Mouse (Mus musculus) spleen, adult 12 weeks (tissue): Measurements from ENCODE around the gene Ndufb4.
"Not testable (repeated sequence)": the region's sequence is repeated elsewhere in the genome, so short reads cannot be mapped to it uniquely, and the experiment has no call there.

Source experiments
- DNase-seq: peaks from one replicate; pipeline ENCODE4 v3.0.0; 2022; ENCODE audit warnings: low spot score

Gene Ndufb4

DNA sequence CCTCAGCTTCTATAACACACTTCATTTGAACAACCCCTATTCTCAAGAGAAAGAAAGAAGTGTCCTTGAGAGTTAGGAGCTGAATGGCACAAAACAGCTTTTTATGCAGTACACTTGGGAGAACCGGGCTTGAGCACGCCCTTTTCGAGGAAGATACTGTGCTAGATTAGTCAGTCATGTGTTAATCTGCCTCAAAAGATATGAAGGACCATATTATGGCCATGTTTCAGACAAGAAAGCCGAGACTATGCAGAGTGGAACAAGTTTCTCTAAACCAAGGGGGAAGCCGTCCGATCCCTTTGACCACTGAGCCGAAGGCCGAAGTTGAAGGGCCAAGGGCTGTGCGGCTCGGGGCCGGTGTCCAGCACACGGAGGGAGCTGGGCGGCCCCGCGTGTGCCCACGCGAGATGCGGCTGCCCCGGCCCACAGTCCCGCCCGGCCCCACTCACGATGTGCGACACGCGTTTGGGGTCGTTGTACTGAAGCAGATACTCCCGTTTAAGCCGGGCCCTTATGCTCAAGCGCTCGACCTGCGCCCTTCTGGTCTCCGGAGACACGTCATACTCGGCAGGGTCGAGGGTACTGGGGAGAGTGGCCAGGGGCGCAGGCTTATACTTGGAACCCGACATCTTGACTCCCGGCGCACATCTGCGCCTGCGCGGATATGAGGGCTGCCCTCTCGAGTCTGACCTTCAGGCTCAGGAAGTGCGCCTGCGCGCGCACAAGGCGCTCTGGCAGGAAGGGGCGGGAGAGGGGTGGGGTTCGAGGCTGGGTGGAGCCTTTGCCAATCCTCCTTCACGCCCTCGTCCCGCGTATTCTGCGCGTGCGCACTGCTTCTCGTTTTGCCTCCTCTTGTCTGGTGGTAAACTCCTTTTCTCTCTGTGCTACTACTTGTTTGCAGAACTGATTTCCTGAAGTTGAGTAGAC is at the start of gene Ndufb4:
Gene Ndufb4, minus strand, starts transcription at position 723 of the 927 bp plus-strand sequence.
- peak; percentile 86 for DNase-seq

DNA sequence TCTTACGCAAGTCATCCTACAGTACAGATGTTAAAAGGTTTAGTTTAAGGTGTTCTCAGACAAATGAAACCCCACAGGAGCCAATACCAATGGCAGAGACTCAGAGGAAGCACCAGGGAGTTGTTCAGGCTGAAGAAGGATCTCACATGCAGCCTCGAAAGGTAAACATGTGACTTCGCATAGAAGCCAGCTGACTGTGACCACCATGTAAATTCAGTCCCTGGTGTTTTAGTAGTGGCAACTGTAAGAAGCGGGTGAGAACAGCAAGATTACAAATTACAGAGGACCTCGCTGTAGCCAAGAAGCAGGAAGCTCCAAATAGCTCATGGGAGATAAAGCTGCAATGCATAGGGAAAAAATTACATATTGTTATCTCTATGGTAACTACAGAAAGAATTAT is 49.6 kb upstream of the Ndufb4 start:
- no peak for DNase-seq

DNA sequence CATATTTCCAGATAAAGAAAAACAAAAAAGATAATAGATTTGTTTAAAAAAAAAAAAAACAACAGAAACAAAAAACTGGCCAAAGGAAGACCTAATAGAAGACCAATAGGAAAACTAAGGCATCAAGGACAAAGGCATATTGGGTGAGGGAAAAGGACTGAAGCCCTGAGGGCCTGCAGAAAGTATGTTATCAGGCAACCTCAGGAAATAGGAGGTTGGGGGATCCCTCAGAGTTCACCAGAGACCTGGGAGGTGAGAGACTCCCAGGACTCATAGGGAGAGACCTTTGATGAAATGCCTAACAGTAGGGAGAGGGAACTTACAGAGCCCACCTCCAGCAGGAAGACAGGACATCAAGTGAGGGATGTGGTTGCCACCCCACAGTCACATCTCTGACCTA is 45.8 kb upstream of the Ndufb4 start:
- DNase-seq, result not testable (repeated sequence)

DNA sequence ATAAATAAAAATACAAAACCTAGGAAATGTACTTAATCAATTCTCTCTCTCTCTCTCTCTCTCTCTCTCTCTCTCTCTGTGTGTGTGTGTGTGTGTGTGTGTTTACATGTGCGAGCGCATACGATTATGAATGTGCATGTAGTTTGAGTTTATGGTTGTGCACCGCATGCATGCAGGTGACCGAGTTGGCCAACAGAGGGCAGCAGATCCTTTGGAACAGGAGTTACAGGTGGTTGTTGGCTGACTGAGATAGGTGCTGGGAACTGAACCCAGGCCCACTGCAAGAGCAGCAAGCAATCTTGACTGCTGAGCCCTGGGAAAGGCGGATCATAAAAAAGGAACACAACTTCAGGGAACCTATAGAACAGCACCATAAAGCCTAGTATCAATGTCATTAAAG is 44.5 kb upstream of the Ndufb4 start:
- no peak for DNase-seq

DNA sequence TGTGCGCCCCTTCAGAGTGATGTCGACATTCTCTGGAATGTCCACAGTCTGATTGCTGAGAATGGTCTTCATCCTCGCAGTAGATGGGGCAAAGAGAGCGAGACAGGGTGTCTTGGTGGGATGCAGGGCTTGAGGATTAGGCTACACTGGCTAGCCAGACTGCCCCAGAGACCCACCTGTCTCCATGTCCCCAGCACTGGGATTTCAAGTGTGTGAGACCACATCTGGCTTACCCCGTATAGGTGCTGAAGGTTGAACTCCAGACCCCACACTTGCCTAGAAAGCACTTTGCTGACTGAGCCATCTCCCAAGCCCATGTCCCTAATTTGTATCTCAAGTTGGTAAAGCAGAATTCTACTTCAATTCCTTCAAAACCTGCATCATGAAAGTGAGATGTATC is 43.0 kb upstream of the Ndufb4 start:
- no peak for DNase-seq

DNA sequence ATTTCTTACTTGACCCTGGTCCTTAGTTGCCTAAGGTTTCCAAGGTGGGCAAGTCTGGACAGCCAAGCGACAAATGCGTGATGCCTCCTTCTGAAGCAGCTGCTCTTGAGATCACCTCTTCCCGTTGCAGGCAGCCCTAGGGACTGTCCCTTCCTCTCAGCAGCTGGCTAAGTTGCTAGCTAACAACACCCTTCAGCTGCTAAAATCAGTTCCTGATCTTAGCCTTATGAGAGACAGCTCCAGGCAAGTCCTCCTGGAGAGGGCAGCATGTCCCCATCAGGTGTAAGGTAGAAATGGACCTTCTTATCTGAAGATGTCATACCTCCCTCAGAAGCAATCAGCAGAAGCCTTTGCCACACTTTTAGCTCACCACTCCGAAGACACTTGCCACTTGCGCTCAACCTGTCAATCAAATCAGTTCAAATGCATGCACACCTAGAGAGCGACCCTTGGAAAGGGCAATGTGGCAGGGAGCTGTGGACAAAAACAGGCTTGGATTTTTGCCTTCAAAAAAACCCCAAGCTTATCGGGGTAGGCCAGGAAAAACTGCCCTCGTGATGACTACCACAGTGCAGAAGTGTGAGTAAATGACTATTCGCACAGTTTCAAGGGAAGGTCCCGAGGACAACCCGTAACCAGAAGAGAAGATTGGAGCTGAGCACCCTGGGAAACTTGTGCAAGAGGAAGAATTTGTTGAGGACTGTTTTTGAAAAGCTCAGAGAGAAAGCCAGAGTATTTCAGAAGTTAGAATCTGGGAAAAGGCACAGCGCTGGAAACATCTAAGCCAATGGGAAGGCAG is 36.9 kb upstream of the Ndufb4 start:
- no peak for DNase-seq

DNA sequence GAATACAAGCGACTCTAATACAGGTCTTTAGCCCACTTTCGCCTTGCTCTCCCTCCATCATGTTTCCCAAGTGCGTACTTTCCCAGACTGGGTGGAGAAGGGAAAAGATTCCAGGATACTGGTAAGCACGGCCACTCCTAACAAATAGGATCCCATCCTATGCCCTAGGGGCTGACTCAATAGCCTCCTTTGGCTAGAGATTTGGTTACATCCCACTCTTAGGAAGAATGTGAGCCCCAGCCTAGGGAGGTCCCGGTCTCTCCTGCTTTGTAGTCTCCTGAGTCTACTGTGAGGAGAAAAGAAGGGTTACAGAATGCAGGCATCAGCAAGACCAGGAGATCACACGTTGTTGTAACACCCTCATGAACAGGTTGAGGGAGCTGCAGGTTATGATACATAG is 36.2 kb upstream of the Ndufb4 start:
- DNase-seq, result no peak

DNA sequence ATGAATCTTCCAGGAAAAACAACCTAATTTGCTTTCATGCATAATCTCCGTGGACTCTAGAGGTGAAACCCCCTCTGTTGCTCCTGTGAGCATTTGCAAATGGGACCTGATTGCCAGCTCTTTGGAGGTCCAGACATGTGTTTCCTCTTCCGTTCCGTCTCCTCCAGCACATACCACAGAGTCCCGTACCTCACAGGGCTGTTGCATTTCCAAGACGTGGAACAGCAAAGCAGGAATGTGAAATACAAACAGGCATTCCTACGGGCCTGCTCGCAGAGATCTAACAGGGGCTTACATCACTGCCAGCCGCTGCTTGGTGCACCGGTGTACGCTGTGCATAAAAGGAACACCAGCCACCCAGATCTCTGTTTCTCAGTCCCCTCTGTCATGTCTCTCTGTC is 35.7 kb upstream of the Ndufb4 start:
- DNase-seq, result no peak

DNA sequence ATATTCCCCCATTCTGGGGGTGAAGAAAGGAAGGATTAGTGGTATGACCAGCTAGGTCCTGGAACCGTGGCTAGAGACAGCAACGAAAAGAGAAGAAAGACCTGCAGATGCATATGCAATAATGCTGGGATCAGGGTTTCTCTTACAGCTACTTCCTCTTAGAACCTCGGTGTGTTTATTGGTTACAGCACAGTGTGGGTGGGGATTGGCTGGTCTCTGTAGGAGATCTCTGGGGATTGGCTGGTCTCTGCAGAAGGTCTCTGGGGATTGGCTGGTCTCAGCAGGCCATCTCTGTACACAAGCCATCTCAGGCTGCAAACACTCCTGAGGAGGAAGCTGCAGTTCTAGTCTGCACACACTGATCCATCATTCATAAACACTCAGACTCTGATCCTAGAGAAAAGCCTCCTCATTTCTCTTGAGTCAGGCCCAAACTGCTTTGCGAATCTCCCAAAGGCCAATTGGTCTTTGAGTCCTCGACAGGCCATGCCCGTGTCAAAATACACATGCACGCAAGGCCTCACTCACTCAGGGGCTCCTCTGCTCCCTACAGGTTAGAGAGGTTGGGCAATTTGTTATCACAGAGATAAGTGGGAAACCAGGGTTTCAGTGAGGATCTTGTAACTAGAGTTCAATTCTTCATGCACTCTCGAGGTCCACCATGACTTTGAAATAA is 35.1 kb upstream of the Ndufb4 start:
- DNase-seq, result peak; percentile 3

DNA sequence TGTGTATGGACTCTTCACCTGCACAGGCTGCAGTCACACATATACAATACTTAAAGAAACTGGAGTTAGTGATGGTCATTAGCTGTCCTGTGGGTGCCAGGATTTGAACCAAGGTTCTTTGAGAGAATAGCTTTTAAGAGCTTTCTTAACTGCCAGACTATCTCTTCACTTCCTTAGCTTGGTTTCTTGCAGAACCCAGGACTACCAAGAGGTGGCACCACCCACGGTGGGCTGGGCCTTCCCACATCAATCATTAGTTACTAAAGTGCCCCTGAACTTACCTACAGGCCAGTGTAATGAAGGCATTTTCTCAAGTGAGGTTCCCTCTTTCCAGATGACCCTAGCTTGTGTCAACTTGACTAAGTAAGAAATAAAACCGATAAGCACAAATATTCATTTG is 33.9 kb upstream of the Ndufb4 start:
- no peak for DNase-seq

DNA sequence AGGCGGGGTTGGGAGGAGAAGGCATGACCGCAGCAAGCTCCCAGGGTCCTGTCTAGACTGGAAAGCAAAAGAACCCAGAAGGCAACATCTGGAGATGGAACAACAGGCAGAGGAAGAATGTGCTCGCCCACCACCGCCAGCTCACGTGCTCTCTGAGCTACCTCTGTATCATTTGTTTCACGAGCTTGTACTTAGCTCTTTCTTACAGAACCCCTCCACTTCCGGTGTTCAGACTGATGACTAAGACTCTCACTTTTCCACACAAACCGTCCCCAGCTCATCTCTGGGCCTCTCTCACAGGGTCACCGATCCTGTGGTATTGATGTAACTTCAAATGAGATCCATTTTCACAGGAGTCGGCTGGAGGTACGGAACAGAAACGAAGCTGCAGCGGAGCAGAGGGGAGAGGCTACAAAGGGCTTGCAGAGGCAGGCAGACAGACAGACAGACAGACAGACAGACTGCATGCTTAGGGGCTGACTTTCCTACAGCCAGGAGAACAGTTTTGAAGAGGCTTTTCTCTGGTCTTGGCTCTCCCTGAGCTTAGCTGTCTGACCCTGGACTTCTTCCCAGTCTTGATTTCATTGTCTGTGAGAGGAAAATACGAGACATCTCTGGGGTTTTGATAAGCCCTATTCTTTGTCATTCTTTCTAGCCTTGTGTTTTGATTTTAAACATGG is 33.2 kb upstream of the Ndufb4 start:
- DNase-seq, result no peak

DNA sequence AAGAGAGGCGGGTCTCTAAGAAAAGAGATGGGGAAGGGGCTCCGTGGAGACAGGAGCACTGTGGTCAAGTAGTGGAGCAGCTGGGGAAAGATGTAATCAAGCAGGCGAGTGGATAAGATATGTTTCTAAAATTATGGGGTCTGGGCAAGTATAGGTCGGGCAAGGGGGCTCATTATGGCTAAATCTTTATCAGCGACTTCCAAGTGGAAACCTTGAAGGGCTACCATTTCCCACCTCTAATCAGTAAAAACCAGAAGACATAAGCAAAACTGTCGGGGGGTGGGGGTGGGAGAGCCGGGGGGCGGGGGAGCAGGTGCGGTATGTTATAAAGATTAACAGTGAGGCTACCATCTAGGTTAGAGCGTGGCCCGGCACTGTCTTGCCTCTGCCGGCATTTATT is 32.6 kb upstream of the Ndufb4 start:
- no peak for DNase-seq

DNA sequence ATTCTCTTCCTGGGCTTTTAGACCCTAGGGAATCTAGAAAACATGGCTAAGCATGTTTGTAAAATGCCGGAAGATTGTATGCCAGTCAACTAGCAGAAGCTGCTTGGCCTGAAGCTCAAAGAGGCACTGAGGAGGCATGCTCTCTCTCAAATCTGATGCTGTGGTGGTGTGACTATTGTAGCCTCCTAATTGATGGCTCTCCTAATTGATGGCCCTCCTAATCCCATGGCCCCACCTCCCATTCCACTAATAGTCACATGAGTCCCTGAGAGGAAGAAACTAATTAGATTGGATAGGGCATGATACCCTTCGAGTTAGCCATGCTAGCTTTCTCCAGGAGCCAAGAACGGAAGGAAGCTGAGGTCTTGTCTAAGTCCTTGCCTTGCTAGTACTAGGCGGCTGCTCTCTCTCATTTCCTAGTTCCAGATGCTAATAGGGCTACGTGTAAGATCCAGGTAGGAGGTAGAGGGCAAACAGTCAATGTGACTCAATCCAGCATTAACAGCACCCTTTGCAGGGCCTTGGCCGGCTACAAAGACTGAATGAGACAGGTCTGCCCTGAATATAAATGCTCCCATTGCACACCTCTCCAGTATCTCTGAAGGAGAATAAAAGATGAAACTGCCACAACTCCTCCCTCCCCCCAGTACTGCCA is 31.8 kb upstream of the Ndufb4 start:
- DNase-seq, result no peak

DNA sequence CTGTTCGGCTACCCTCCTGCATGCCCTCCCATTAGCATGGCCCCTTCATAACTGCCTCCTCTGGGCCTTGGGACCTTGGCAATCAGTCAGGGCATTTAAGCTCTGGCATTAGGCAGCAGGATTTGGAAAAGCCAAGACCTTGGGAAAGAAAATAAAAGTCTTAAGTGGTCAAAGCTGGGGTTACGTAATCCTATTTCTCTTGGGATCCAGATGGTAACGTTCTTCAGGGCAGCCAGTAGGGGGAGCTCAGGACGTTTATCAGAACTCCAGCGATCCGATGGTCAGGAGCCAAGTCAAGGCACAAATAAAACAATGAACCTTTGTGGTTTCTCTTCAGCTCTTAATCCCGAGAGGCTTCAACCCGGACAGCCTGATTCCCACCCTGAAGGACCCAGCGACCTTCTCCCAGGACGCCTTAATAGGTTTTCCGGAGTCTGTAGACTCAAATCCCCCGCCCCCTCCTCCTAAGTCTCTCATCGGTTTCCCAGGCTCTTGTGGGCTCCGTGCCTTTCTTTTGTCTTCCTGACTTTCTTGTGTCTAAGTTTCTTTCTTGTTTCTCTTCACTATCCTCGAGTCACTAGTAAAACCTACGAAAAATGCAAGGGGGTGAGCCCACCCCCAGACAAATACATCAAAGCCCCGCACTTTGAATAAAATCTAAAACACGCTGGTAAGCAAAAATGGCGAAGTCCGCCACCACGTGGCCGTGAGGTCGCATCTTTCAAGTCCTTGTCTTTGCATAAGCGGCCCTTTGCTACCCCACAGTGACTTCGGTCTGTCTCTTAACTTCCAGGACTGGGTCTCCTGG is 30.6 kb upstream of the Ndufb4 start:
- DNase-seq, result peak; percentile 27

DNA sequence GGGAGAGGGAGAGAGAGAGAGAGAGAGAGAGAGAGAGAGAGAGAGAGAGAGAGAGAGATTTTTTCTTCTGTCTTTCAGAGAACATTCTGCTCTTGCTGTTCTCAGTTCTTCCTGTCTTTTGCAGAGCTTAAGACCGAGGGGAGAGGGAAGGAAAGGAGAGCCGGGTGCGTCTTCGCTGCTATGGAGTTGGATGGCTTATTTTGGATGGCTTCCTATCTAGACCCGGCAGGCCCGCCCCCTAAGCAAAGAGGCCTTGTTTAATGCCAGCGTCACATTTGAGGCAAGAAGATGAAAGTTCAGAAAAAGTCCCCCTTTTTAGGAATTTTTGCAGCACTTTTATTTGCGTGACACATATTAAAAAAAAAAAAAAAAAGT is 30.0 kb upstream of the Ndufb4 start:
- DNase-seq, result no peak

DNA sequence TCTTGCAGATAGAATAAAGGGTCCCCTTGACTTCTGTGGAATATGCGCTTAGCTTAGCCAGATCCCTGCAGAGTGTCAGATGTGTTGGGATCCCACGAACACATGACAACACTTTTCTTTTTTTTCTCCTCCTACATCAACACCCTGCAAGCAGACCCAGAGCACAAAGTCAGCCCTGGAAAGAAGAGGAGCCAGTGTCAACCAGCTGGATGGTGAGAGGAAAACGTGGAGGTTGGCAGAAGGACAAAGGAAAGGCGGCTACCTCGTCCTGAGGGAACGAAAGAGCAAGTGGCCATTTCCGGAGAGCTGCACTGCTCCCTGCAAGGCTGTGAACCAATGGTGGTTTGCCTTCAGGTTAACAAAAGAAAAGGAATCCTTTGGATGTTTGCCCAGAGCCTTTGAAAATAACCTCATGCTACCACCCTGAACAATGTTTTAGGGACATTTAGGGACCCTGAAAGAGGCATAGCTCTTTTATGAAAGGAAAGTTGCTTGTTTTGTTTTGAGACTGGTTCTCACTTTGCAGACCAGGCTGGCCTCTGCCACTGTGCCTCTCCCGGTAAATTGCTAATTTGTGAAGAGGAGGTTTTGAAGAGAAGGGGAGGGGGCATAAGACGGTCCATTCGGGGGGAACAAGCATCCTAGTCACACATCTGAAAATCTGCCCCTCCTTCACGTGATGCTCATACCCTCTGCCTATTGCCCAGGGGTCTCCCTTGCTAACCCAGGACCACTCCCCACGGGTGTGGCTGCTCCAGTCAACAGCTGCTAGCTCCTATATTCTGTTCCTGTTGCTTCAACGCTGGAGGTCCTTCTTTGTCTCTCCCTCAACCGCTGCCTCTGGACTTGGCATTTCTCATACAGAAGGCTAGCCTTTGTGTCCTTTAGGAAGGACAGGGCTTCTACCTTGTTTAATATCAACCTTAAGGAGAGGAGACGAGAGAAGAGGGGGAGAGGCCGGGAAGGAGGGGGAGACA is 29.2 kb upstream of the Ndufb4 start:
- no peak for DNase-seq

DNA sequence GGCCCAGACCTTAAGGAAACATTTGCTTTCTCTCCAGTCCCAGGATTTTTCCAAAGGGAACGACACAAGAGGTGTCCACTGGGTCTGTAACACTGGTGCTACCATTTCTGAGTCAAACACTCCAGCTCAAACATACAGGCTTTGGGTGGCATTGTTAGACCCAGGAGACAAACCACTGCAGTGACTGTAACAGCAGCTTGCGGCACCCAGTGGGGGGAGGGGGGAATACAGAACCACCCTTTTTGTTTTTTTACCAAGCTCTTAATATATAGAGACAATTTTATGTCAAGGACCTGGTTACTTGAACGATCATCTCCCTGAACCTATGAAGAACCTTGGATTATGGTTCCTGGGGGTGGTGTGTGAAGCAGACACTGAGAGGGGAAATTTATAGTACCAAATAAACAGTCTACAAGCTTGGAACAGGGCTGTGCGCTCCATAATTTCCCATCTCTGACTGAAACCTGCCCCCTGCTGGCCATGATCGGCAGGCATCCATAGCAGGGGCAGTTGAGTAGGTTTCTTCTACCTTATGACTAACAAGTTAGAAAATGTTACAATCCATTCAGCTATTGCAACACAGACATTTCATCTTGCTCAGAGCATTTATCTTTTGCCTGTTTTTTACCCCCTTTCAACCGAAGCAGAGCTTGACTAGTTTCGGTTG is 28.2 kb upstream of the Ndufb4 start:
- peak; percentile 13 for DNase-seq

DNA sequence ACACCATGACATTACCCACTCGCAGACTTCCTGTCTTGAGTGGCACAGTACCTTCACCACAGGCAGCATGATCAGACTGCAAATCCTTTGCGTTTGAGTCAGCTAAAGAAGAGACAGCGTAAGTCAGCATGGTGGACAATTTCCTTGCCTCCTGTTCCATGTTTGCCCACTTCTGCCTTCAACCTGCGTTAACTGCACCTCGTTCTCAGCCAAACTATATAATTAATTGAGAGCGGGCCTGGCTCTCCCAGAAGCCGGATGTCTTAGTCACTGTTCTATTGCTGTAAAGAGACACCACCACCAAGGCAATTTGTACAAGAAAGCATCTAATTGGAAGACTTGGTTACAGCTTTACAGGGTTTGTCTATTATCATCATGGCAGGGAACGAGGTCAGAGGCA is 26.6 kb upstream of the Ndufb4 start:
- no peak for DNase-seq

DNA sequence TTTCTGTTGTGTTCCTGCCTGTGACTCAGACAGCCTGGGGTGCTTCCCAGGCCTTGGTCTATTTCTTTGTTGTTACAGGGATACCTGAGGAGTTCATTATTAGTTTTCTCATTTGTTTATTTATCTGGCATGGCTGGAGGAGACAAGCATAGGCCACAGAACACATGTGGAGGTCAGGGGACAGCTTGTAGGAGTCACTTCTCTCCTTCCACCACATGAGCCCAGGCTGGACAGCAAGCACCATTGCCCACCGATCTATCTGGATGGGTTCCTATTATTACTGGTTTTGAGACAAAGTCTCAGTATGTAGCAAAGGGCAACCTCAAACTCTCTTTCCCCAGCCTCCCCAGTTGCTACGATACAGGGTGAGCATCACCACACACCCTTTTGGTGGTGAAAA is 26.0 kb upstream of the Ndufb4 start:
- no peak for DNase-seq
